Mouse (Mus musculus): ENCODE data around the gene Itih3. TPM values are rescaled to one million over a fixed set of nuclear protein-coding genes. Genes with fewer than 3 reads are reported as not detected.

Itih3 gene
- polyA plus RNA-seq, 1 experiment from 2014 or later, result 0.32 TPM

GRCm38 (mm10) chr14:30878958-30879571 lies 44.5 kb downstream of the Itih3 start, which contains the start of gene Mustn1:
Gene Mustn1 (plus strand): TSS chr14:30879200.
- Histone ChIP-seq H3K36me3 (replicated peaks; ENCODE audit: control insufficient read depth, insufficient read depth, low read depth, low read length) (no peaks in the 10 kb centered on the region), H3K9me3 (replicated peaks; ENCODE audit: control insufficient read depth, low read length) (no peaks in the 10 kb centered on the region), H3K4me1 (ENCODE audit: control insufficient read depth, insufficient read depth, low read length) (no peaks in the 10 kb centered on the region), H3K4me2 (ENCODE audit: low read depth, low read length) (no peak within 1 kb of the TSS), H3K4me3 (ENCODE audit: low read depth, low read length) (no peak within 1 kb of the TSS), H3K9ac (replicated peaks; ENCODE audit: low read length) (no peak within 1 kb of the TSS), H3K27ac (replicated peaks; ENCODE audit: low read depth, low read length) (no peak within 1 kb of the TSS), H3K27me3 (ENCODE audit: control insufficient read depth, insufficient read depth, low read length) (no peaks in the 10 kb centered on the region)
- ATAC-seq (replicated peaks; ENCODE audit: insufficient number of reproducible peaks, low FRiP score, low TSS enrichment, low read depth) (no peak), DNase-seq (ENCODE audit: low spot score) (no peak)
- 77% methylated on average over 11 of the region's 11 CpGs for WGBS

GRCm38 (mm10) chr14:30877827-30878226 lies 45.7 kb downstream of the Itih3 start:
- DNase-seq (ENCODE audit: low spot score) (no peak), ATAC-seq (replicated peaks; ENCODE audit: insufficient number of reproducible peaks, low FRiP score, low TSS enrichment, low read depth) (no peak)
- H3K27ac ChIP-seq (replicated peaks; ENCODE audit: low read depth, low read length), result no peak overlapping the region
- H3K4me3 ChIP-seq (ENCODE audit: low read depth, low read length), result no peak overlapping the region
- H3K4me1 ChIP-seq (ENCODE audit: control insufficient read depth, insufficient read depth, low read length), result no peaks in the 10 kb centered on the region
- H3K36me3 ChIP-seq (replicated peaks; ENCODE audit: control insufficient read depth, insufficient read depth, low read depth, low read length), result no peaks in the 10 kb centered on the region
- H3K4me2 ChIP-seq (ENCODE audit: low read depth, low read length), result no peak overlapping the region
- H3K9ac ChIP-seq (replicated peaks; ENCODE audit: low read length), result no peak overlapping the region
- 89% methylated on average over 3 of the region's 3 CpGs for WGBS
- no peaks in the 10 kb centered on the region for H3K27me3 ChIP-seq (ENCODE audit: control insufficient read depth, insufficient read depth, low read length)
- no peaks in the 10 kb centered on the region for H3K9me3 ChIP-seq (replicated peaks; ENCODE audit: control insufficient read depth, low read length)

DNA sequence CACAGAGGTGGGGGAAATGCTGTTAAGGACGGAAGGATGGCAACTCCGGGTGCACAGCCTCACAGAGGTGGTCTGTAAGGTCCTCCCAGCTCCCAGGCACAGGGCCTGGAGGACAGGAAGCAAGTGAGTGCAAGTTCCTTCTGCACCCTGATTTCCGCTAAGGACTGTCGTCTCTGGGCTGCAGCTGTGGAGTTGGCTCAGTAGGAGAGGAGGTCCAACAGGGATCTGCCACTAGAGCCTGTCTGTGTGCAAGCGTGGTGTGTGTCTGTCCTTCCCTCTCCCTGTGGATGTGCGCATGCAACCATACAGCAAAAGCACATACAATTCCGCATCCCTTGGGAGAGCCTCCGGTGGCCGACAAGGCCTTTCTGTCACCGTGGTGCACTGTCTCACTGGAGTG lies 47.1 kb downstream of the Itih3 start:
- H3K4me3 ChIP-seq (ENCODE audit: low read depth, low read length), result no peak overlapping the region
- 87% methylated on average over 10 of the region's 10 CpGs for WGBS
- H3K9ac ChIP-seq (replicated peaks; ENCODE audit: low read length), result no peak overlapping the region
- no peak overlapping the region for H3K4me2 ChIP-seq (ENCODE audit: low read depth, low read length)
- H3K36me3 ChIP-seq (replicated peaks; ENCODE audit: control insufficient read depth, insufficient read depth, low read depth, low read length), result no peaks in the 10 kb centered on the region
- no peak overlapping the region for H3K27ac ChIP-seq (replicated peaks; ENCODE audit: low read depth, low read length)
- no peak for DNase-seq (ENCODE audit: low spot score)
- H3K4me1 ChIP-seq (ENCODE audit: control insufficient read depth, insufficient read depth, low read length), result no peaks in the 10 kb centered on the region
- ATAC-seq (replicated peaks; ENCODE audit: insufficient number of reproducible peaks, low FRiP score, low TSS enrichment, low read depth), result no peak
- H3K9me3 ChIP-seq (replicated peaks; ENCODE audit: control insufficient read depth, low read length), result no peaks in the 10 kb centered on the region
- no peaks in the 10 kb centered on the region for H3K27me3 ChIP-seq (ENCODE audit: control insufficient read depth, insufficient read depth, low read length)

DNA sequence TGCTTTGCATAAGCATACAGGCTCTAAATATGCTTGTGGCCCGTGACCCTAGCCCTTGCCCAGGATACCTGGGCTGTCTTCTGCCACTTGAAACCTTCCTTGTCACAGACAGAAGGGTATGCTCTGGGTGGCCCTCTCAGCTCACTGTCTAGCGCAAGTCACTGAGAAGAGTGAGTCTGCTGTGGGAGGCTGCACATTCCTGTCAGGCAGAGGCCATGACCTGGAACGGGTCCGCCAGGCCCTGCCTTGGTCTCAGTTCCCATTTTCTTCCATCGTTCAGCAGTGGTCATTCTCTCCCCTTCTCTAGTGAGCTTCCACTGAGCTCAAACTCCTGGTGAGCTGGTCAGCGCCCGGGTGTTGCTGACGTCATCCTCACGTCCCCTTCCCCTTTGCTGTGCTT lies 47.6 kb downstream of the Itih3 start:
- Histone ChIP-seq H3K36me3 (replicated peaks; ENCODE audit: control insufficient read depth, insufficient read depth, low read depth, low read length) (no peaks in the 10 kb centered on the region), H3K9me3 (replicated peaks; ENCODE audit: control insufficient read depth, low read length) (no peaks in the 10 kb centered on the region), H3K27ac (replicated peaks; ENCODE audit: low read depth, low read length) (no peak overlapping the region), H3K27me3 (ENCODE audit: control insufficient read depth, insufficient read depth, low read length) (no peaks in the 10 kb centered on the region), H3K4me1 (ENCODE audit: control insufficient read depth, insufficient read depth, low read length) (no peaks in the 10 kb centered on the region), H3K4me3 (ENCODE audit: low read depth, low read length) (no peak overlapping the region), H3K9ac (replicated peaks; ENCODE audit: low read length) (no peak overlapping the region), H3K4me2 (ENCODE audit: low read depth, low read length) (no peak overlapping the region)
- DNase-seq (ENCODE audit: low spot score) (no peak), ATAC-seq (replicated peaks; ENCODE audit: insufficient number of reproducible peaks, low FRiP score, low TSS enrichment, low read depth) (no peak)
- WGBS, result 80% methylated on average over 9 of the region's 9 CpGs

- no peak for ATAC-seq (replicated peaks; ENCODE audit: insufficient number of reproducible peaks, low FRiP score, low TSS enrichment, low read depth)
- Histone ChIP-seq H3K36me3 (replicated peaks; ENCODE audit: control insufficient read depth, insufficient read depth, low read depth, low read length) (no peaks in the 10 kb centered on the region), H3K4me1 (ENCODE audit: control insufficient read depth, insufficient read depth, low read length) (no peaks in the 10 kb centered on the region), H3K9me3 (replicated peaks; ENCODE audit: control insufficient read depth, low read length) (no peaks in the 10 kb centered on the region), H3K27me3 (ENCODE audit: control insufficient read depth, insufficient read depth, low read length) (no peaks in the 10 kb centered on the region), H3K4me3 (ENCODE audit: low read depth, low read length) (no peak overlapping the region), H3K9ac (replicated peaks; ENCODE audit: low read length) (no peak overlapping the region), H3K27ac (replicated peaks; ENCODE audit: low read depth, low read length) (no peak overlapping the region), H3K4me2 (ENCODE audit: low read depth, low read length) (no peak overlapping the region)
- WGBS, result 89% methylated on average over 12 of the region's 12 CpGs
- no peak for DNase-seq (ENCODE audit: low spot score)
Observed at GRCm38 (mm10) chr14:30875130-30875865, 48.3 kb downstream of the Itih3 start.

DNA sequence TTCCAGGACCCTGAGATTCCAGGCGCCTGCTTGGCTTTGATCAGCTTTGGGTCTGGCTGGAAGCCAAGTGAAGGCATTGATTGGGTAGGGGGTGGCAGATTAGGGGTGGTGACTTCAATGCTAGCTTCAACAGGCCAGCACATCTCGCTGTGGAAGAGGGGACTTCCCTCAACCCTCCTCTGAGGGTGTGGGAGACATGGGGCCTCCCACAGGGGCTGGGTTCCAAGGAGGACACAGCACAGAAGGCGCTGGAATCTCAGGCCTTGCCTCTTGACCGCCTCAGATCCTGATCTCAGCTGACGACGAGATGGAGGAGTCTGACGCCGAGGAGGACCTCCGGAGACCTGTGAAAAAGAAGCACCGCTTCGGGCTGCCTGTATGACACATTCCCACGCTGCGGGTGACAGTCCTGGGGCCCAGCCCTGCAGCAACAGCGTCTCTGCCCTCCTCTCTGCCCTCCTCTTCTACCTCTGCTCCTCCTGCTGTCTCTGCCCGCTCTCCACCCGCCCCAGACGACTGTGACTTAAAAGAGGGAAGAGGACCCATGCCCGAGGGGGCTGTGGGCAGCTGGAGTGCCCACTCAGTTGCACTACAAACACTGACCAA lies 49.4 kb downstream of the Itih3 start:
- H3K4me1 ChIP-seq (ENCODE audit: control insufficient read depth, insufficient read depth, low read length), result no peaks in the 10 kb centered on the region
- 86% methylated on average over 18 of the region's 18 CpGs for WGBS
- no peaks in the 10 kb centered on the region for H3K36me3 ChIP-seq (replicated peaks; ENCODE audit: control insufficient read depth, insufficient read depth, low read depth, low read length)
- H3K4me2 ChIP-seq (ENCODE audit: low read depth, low read length), result no peak overlapping the region
- no peaks in the 10 kb centered on the region for H3K9me3 ChIP-seq (replicated peaks; ENCODE audit: control insufficient read depth, low read length)
- H3K4me3 ChIP-seq (ENCODE audit: low read depth, low read length), result no peak overlapping the region
- H3K27me3 ChIP-seq (ENCODE audit: control insufficient read depth, insufficient read depth, low read length), result no peaks in the 10 kb centered on the region
- H3K27ac ChIP-seq (replicated peaks; ENCODE audit: low read depth, low read length), result no peak overlapping the region
- no peak overlapping the region for H3K9ac ChIP-seq (replicated peaks; ENCODE audit: low read length)
- DNase-seq (ENCODE audit: low spot score) (no peak), ATAC-seq (replicated peaks; ENCODE audit: insufficient number of reproducible peaks, low FRiP score, low TSS enrichment, low read depth) (no peak)

DNA sequence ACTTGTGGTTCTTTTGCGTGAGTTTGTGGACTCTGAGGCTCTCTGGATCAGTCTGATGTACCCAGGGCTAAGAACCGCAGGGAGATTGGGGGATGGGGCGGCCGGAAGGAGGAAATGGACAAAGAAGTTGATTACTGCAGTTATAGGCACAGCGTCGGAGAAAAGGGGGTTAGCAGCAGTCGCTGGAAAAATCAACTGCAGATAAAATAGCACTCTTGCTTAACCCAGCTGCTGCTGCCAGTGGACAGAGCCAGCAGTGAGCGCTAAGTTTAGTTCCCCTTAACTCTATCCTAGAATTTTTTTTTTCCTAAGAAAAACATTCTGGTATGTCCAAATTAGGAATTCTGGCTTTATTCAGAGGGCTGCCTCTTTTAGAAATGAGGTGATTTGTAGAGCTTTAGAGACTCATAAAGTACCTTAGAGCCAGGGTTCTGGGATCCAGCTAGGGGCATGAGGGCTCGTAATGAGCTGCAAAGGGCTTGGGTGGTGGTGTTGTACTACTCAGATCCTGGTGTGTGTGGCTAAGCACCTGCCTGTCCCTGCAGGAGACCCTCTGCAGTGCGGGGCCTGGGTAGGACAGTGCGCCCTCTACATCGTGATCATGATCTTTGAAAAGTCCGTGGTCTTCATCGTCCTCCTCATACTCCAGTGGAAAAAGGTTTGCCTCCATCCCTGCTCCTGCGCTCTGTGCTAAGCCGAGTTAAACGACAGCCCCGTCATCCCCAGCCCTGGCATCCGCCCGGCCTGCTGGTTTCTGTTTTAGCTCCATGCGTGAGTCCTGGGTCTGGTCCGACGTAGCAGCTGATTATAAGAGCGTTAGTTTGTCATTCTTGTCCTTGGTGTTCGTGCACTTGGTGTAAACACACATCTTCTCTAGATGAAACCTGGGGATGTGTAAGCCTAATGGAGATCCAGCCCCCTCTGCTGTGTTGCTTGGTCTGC lies 53.1 kb downstream of the Itih3 start:
- Histone ChIP-seq H3K4me1 (ENCODE audit: control insufficient read depth, insufficient read depth, low read length) (no peaks in the 10 kb centered on the region), H3K9me3 (replicated peaks; ENCODE audit: control insufficient read depth, low read length) (no peaks in the 10 kb centered on the region), H3K36me3 (replicated peaks; ENCODE audit: control insufficient read depth, insufficient read depth, low read depth, low read length) (no peaks in the 10 kb centered on the region), H3K4me3 (ENCODE audit: low read depth, low read length) (no peak overlapping the region), H3K27me3 (ENCODE audit: control insufficient read depth, insufficient read depth, low read length) (no peaks in the 10 kb centered on the region), H3K4me2 (ENCODE audit: low read depth, low read length) (no peak overlapping the region), H3K27ac (replicated peaks; ENCODE audit: low read depth, low read length) (no peak overlapping the region), H3K9ac (replicated peaks; ENCODE audit: low read length) (no peak overlapping the region)
- ATAC-seq (replicated peaks; ENCODE audit: insufficient number of reproducible peaks, low FRiP score, low TSS enrichment, low read depth) (no peak), DNase-seq (ENCODE audit: low spot score) (peak; percentile 44)
- 79% methylated on average over 25 of the region's 25 CpGs for WGBS

Measured in embryonic facial prominence, embryonic 11.5 days (tissue).